Mouse (Mus musculus) megakaryocyte, embryonic 14.5 days (primary cell): ENCODE measurements at regions not wholly inside any gene's neighbourhood (a gene's known extent, or its start where the extent isn't known, plus 50 kb on each side); places are given as distances from the start of the nearest gene placed in this dataset.

Experiments used
- H3K27me3 ChIP-seq: replicated peaks from 2 replicates; pipeline ENCODE3; 2012; ENCODE audit warnings: inconsistent platforms
- H3K36me3 ChIP-seq: replicated peaks from 2 replicates; pipeline ENCODE3; 2012; ENCODE audit warnings: low read length, inconsistent platforms, mixed read lengths
- H3K4me1 ChIP-seq: 2 replicates; pipeline ENCODE4 v1.6.1; 2012; ENCODE audit warnings: inconsistent platforms
- H3K4me3 ChIP-seq: replicated peaks from 2 replicates; pipeline ENCODE3; 2012; ENCODE audit warnings: moderate library complexity, mild to moderate bottlenecking, inconsistent platforms
- H3K9me3 ChIP-seq: 2 replicates; pipeline ENCODE4 v1.6.1; 2012; ENCODE audit warnings: inconsistent platforms
- FLI1 ChIP-seq: IDR thresholded peaks from 2 replicates; pipeline ENCODE4 v1.6.1; 2012; ENCODE audit warnings: low read length, inconsistent platforms, mixed read lengths
- GATA1 ChIP-seq: IDR thresholded peaks from 3 replicates; pipeline ENCODE4 v1.6.1; 2012; ENCODE audit warnings: mixed read lengths, low read length, inconsistent platforms, borderline replicate concordance

- no peaks in the 10 kb centered on the region for H3K36me3 ChIP-seq
- H3K9me3 ChIP-seq = peaks cover 5% of the 10 kb centered on the region; the same call in 1 of the 2 replicates
- TF ChIP-seq FLI1 = no peak
- no peak for TF ChIP-seq GATA1
- no peak overlapping the region for H3K4me3 ChIP-seq
- H3K4me1 ChIP-seq = no peaks in the 10 kb centered on the region
- H3K27me3 ChIP-seq = no peaks in the 10 kb centered on the region
These were observed 193.2 kb upstream of the Prep start for GRCm38 (mm10) chr10:44873642-44874285.

DNA sequence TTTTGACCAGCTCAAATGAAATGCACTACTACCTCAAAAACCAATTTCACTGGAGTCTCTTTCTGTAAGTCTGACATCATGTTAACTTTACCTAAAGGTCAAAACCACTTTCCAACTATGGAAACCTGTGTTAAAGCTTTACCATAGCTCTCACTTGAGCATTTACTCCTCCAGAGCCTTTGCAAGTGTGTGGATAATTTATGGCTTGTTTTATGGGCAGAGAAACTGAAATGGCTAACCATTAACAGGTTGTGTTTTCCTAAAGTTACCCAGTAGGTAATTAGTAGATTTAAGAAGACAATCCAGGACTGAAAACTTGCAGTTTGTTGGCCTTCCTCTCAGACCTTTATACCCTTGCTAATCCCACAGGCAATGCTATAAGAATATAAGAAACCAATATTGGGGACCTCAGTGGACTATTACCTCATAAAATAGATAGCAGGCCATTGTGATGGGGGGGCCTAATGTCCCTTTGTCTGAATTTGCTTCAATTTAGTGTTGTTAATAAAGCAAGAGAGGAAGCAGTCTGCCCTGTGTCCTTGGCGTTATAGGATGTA is 202.7 kb upstream of the Prep start:
- no peak for TF ChIP-seq FLI1
- H3K9me3 ChIP-seq = peaks cover 13% of the 10 kb centered on the region; the same call in 1 of the 2 replicates
- H3K36me3 ChIP-seq = no peaks in the 10 kb centered on the region
- H3K27me3 ChIP-seq = no peaks in the 10 kb centered on the region
- no peak overlapping the region for H3K4me3 ChIP-seq
- no peaks in the 10 kb centered on the region for H3K4me1 ChIP-seq

DNA sequence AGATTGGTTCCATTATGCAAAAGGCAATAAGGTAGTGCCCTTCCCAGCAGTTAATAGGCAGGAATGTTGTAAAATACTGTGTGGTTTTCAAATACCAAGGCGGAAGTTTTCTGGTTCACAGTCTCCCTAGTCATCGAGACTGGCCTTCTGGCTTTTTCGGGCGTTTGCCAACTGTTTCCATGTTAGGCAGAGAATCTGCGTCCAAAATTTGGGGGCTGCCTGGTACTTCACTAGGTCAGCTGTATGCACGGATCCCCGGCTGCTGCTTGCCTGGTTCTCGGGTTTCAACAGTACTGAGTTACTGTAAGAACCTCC is 204.7 kb upstream of the Prep start:
- H3K4me3 ChIP-seq = no peak overlapping the region
- H3K36me3 ChIP-seq = no peaks in the 10 kb centered on the region
- 0 out of 2 replicates have a peak, but pooled peaks cover 7% of the 10 kb centered on the region for H3K9me3 ChIP-seq
- TF ChIP-seq GATA1 (no peak), FLI1 (no peak)
- no peaks in the 10 kb centered on the region for H3K27me3 ChIP-seq
- H3K4me1 ChIP-seq = no peaks in the 10 kb centered on the region

DNA sequence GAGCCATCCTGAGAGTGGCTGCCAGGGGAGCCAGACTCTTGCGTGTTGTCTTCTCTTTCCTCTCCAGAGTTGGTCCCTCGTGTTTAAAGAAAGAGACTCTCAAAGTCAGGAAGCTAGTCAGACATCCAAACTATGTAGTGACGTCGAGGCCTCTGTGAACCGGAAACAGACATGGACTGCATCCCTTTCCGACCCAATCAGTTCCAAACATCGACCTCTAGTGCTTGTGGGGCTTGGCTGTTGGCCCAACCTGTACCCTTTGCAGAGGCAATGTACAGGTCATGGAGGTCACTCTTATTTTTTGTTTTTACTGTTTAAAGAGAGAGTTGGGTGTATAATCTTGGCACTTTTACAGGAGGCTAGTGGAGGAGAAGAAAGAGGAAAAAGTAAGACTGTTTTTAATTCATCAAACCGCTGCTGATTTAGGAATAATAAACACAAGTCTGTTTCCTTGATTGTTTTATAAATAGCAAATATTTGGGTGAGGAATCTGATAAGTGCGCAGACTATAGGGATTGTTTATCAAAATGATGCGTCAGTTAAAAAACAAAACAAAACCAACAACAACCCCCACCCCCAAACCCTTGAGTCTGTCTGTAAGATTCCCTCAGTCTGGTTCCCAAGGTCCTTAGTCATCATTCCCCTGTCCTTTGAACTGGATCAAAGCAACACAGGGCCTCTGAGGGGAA is 205.2 kb upstream of the Prep start:
- H3K4me3 ChIP-seq = no peak overlapping the region
- TF ChIP-seq GATA1 = no peak
- no peak for TF ChIP-seq FLI1
- no peaks in the 10 kb centered on the region for H3K27me3 ChIP-seq
- H3K36me3 ChIP-seq = no peaks in the 10 kb centered on the region
- H3K4me1 ChIP-seq = no peaks in the 10 kb centered on the region
- H3K9me3 ChIP-seq = 0 out of 2 replicates have a peak, but pooled peaks cover 3% of the 10 kb centered on the region

DNA sequence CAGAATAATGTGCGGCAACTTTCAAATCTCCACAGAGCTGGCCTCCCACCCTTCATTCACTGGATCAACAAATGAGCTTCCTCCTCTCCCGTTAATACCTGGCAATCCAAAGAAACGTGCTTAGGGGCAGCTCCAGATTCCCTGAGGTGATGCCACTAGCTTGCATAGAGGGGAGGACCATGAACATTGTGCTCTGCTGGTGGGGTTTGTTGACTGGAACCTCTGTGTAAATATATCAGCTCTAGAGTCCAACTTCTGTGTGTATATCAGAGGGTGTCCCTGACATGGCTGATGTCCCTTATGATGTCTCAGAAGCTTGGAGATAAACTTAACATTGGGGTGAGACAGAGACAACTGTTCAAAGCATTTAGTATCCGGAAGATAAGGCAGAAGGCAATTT is 209.6 kb upstream of the Prep start:
- no peak overlapping the region for H3K4me3 ChIP-seq
- no peaks in the 10 kb centered on the region for H3K4me1 ChIP-seq
- no peaks in the 10 kb centered on the region for H3K36me3 ChIP-seq
- TF ChIP-seq FLI1 (no peak), GATA1 (no peak)
- H3K9me3 ChIP-seq = 0 out of 2 replicates have a peak, but pooled peaks cover 3% of the 10 kb centered on the region
- H3K27me3 ChIP-seq = no peaks in the 10 kb centered on the region

GRCm38 (mm10) chr10:44854109-44854508 is 212.9 kb upstream of the Prep start:
- H3K27me3 ChIP-seq = no peaks in the 10 kb centered on the region
- no peaks in the 10 kb centered on the region for H3K4me1 ChIP-seq
- H3K36me3 ChIP-seq = no peaks in the 10 kb centered on the region
- H3K9me3 ChIP-seq = no peaks in the 10 kb centered on the region
- TF ChIP-seq FLI1 (no peak), GATA1 (no peak)
- H3K4me3 ChIP-seq = no peak overlapping the region

- TF ChIP-seq FLI1 (no peak), GATA1 (no peak)
- Histone ChIP-seq H3K4me3 (no peak overlapping the region), H3K27me3 (no peaks in the 10 kb centered on the region), H3K36me3 (no peaks in the 10 kb centered on the region), H3K4me1 (no peaks in the 10 kb centered on the region), H3K9me3 (no peaks in the 10 kb centered on the region)
These were observed 218.0 kb upstream of the Prep start for GRCm38 (mm10) chr10:44849016-44849415.

DNA sequence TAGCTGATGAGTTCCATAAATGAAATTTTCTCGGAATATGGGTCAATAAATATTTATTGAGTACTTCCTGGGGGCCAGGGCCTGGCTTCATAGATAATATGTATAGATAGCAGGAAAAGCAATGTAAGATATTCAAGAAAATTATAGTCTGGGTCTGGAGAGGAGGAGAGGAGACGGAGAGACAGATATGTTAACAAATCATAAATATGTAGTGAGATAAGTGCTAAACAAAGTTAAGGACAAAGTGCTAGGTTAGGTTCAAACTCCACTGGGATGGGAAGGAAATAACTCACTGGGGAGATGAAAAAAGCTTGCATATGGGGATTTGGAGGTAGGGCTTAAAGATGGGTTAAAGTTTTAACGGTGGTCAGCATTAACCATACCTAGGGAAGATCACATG is 220.2 kb upstream of the Prep start:
- TF ChIP-seq GATA1 (no peak), FLI1 (no peak)
- H3K4me3 ChIP-seq = no peak overlapping the region

DNA sequence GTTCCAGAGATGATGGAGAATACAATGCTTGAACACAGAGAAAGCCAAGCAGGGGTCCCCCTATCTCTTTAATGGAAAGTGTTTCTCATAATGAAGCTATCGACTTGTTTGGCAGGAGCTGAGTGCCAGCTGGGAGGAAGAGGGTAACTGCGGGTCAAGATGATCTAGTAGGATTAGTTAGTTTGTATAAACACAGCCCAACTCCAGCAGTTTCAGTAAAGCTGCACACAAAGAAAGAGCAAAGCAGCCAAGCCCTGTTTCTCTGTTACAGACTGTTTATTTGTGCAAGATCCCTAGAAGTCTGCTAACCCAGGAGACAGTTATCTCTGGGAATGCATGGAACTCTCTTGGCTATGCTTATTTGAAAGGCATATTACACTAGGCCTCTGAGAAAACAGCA is 220.9 kb upstream of the Prep start:
- Histone ChIP-seq H3K4me1 (no peaks in the 10 kb centered on the region), H3K9me3 (no peaks in the 10 kb centered on the region), H3K4me3 (no peak overlapping the region), H3K27me3 (no peaks in the 10 kb centered on the region), H3K36me3 (no peaks in the 10 kb centered on the region)
- TF ChIP-seq GATA1 = no peak
- no peak for TF ChIP-seq FLI1

More for the DNA sequence above, 220.2 kb upstream of the Prep start:
- Histone ChIP-seq H3K27me3 (no peaks in the 10 kb centered on the region), H3K36me3 (no peaks in the 10 kb centered on the region), H3K9me3 (no peaks in the 10 kb centered on the region), H3K4me1 (no peaks in the 10 kb centered on the region)

- Histone ChIP-seq H3K9me3 (no peaks in the 10 kb centered on the region), H3K36me3 (no peaks in the 10 kb centered on the region), H3K27me3 (no peaks in the 10 kb centered on the region), H3K4me1 (no peaks in the 10 kb centered on the region), H3K4me3 (no peak overlapping the region)
- TF ChIP-seq FLI1 (no peak), GATA1 (no peak)
These were observed 226.6 kb upstream of the Prep start for GRCm38 (mm10) chr10:44840449-44840848.
